Mouse (Mus musculus) ovary, postnatal 14 days (tissue): ENCODE measurements around the gene Gpr132.
"Not testable (repeated sequence)": the region's sequence is repeated elsewhere in the genome, so short reads cannot be mapped to it uniquely, and the experiment has no call there.

ENCODE experiments used
- DNase-seq: peaks from one replicate; pipeline ENCODE4 v3.0.0; 2022; ENCODE audit warnings: low spot score

Gene Gpr132

GRCm38 (mm10) chr12:112853050-112853729, 14.8 kb downstream of the Gpr132 start:
- no peak for DNase-seq

GRCm38 (mm10) chr12:112851116-112851515, 16.9 kb downstream of the Gpr132 start:
- no peak for DNase-seq

- no peak for DNase-seq
These were observed 17.7 kb downstream of the Gpr132 start for GRCm38 (mm10) chr12:112850344-112850743.

- DNase-seq: no peak
These were observed 18.6 kb downstream of the Gpr132 start for GRCm38 (mm10) chr12:112849235-112850022.

GRCm38 (mm10) chr12:112847880-112848279, 20.1 kb downstream of the Gpr132 start:
- no peak for DNase-seq

GRCm38 (mm10) chr12:112843803-112844202, 24.2 kb downstream of the Gpr132 start:
- peak; percentile 86 for DNase-seq

GRCm38 (mm10) chr12:112842128-112842527, 25.9 kb downstream of the Gpr132 start:
- DNase-seq: not testable (repeated sequence)

GRCm38 (mm10) chr12:112841338-112841892, 26.6 kb downstream of the Gpr132 start:
- DNase-seq: not testable (repeated sequence)

- no peak for DNase-seq
These were observed 27.6 kb downstream of the Gpr132 start for GRCm38 (mm10) chr12:112840209-112841086.

GRCm38 (mm10) chr12:112835046-112835445, 33.0 kb downstream of the Gpr132 start:
- DNase-seq: no peak

GRCm38 (mm10) chr12:112833527-112833926, 34.5 kb downstream of the Gpr132 start:
- no peak for DNase-seq

GRCm38 (mm10) chr12:112832411-112832810, 35.6 kb downstream of the Gpr132 start:
- DNase-seq: no peak

- no peak for DNase-seq
These were observed 37.5 kb downstream of the Gpr132 start for GRCm38 (mm10) chr12:112830570-112830969.

- DNase-seq: no peak
These were observed 37.9 kb downstream of the Gpr132 start for GRCm38 (mm10) chr12:112830141-112830540.

- DNase-seq: peak; percentile 97
These were observed 38.7 kb downstream of the Gpr132 start, which contains the start of gene Cdca4 for GRCm38 (mm10) chr12:112829244-112829864. TSS of gene Cdca4 (minus strand) at chr12:112829423.

- DNase-seq: no peak
These were observed 39.4 kb downstream of the Gpr132 start for GRCm38 (mm10) chr12:112828501-112829243.

- no peak for DNase-seq
These were observed 42.1 kb downstream of the Gpr132 start for GRCm38 (mm10) chr12:112825901-112826300.

GRCm38 (mm10) chr12:112823221-112823620, 44.8 kb downstream of the Gpr132 start:
- DNase-seq: no peak

- DNase-seq: no peak
These were observed 45.4 kb downstream of the Gpr132 start for GRCm38 (mm10) chr12:112822676-112823075.

- DNase-seq: no peak
These were observed 46.1 kb downstream of the Gpr132 start for GRCm38 (mm10) chr12:112821974-112822373.

GRCm38 (mm10) chr12:112821216-112821615, 46.8 kb downstream of the Gpr132 start:
- DNase-seq: no peak
